Mouse (Mus musculus): ENCODE data around the gene Tradd.

DNA sequence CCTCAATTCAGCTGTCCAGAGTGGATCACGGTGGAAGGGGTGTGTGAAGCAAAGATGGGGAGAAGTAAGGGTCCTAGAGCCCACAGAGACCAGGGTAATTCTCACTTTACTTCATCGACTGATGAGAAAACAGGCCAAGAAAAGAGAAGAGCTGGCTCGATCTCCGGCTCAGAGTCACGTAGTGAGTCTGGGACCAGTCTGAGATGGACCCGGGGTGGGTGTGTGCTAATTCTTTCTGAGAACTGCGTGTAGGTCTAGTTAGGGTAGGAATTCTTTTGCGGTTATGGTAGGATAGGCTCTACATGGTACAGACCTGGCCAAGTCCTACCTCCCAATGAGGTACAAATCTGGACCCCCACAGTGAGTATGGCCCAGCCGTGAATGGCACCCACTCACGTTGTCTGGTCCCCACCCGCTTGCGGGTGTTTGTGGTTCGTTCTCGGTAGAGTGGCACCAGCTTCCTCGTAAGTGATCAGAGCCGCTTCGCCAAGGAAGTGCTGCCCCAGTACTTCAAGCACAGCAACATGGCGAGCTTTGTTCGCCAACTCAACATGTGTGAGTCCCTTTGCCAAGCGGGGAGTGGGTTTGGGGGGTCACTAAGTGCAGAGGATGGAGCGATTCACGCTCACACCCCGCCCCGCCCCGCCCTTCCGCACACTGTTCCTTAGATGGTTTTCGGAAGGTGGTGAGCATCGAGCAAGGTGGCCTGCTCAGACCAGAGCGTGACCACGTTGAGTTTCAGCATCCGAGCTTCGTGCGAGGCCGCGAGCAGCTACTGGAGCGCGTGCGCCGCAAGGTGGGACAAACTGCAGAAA is 5.9 kb upstream of the Tradd start:
- TF ChIP-seq GATA1 (IDR thresholded peaks at IDR 0.05; ENCODE audit: borderline replicate concordance, low read length) (no peak), FLI1 (IDR thresholded peaks at IDR 0.05; ENCODE audit: low read length) (no peak)
